Mouse (Mus musculus) cortical plate, adult 2 months (tissue): ENCODE data around the gene Magi1.

ENCODE experiments used
- CTCF ChIP-seq: fragments of 200-500 bp; IDR thresholded peaks from 2 replicates; pipeline ENCODE4 v1.5.1; 2011; ENCODE audit warnings: mild to moderate bottlenecking, control low read depth, low read length; ENCODE audit not compliant: insufficient read depth; ENCODE audit errors: extremely low read depth
- POLR2A ChIP-seq: fragments of 200-500 bp; IDR thresholded peaks from 2 replicates; pipeline ENCODE4 v1.6.1; 2011; ENCODE audit warnings: mild to moderate bottlenecking, low read length, control low read depth; ENCODE audit not compliant: insufficient read depth; ENCODE audit errors: extremely low read depth

GRCm38 (mm10) chr6:94225832-94226231, 57.9 kb downstream of the Magi1 start:
- TF ChIP-seq CTCF (no peak), POLR2A (no peak)
